Mouse (Mus musculus) heart, postnatal 14 days (tissue): ENCODE measurements at regions not wholly inside any gene's neighbourhood (a gene's known extent, or its start where the extent isn't known, plus 50 kb on each side); places are given as distances from the start of the nearest gene placed in this dataset.

ENCODE experiments used
- DNase-seq, 2 experiments: peaks; one replicate each; pipeline ENCODE4 v3.0.0; 2021 to 2022
- intact Hi-C: fragments of 180-260 bp; cut with DNase I; formaldehyde crosslinking; loops from one replicate; pipeline ENCODE4 v1.15.1; 2025

- intact Hi-C loops = no loop called here
- DNase-seq = no peak
These were observed 467.7 kb upstream of the Rgmb start for GRCm38 (mm10) chr17:16298553-16298952.
